24 mouse cellular contexts compared by ENCODE assay signal in the genomic region with DNA sequence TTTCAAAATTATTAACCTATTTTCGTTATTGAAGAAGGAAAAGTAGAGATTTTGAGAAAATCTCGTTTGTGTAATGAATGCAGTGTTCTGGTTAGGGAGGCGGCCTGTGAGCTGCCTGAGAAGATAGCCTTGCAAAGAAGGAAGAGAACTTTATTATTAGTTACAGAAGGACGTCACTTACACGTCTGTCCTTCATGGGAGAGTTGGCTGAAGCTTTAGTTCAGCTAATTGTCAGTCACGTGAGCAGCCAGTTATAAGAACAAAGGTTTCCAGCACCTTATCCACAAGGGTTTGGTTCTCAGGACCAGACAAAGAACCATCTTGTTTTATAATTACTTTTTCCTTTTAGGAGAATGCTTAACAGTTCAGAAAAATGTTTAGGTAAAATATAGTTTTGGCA.
"Had no signal": no experiment of that assay in that cellular context is flagged by ENCODE, and none has a peak within 500 bp of the region (broad histone marks: within the 10 kb centered on the region; RNA-seq: fewer than 3 reads in every experiment).

No protein-coding gene starts in this region.

- H3K4me1 ChIP-seq: kidney, embryonic 15.5 days; limb, embryonic 12.5 days; midbrain, embryonic 12.5 days; midbrain, embryonic 15.5 days; neural tube, embryonic 12.5 days; neural tube, embryonic 15.5 days had no signal

- H3K36me3 ChIP-seq: midbrain, embryonic 15.5 days; neural tube, embryonic 12.5 days had no signal

- ATAC-seq: liver, postnatal 0 days; lung, postnatal 0 days; midbrain, embryonic 15.5 days had no signal

- H3K4me3 ChIP-seq: kidney, embryonic 15.5 days; limb, embryonic 12.5 days; limb, embryonic 15.5 days; midbrain, embryonic 12.5 days; midbrain, embryonic 15.5 days; neural tube, embryonic 12.5 days; neural tube, embryonic 15.5 days had no signal

- H3K27me3 ChIP-seq: kidney, embryonic 15.5 days; limb, embryonic 12.5 days; limb, embryonic 15.5 days; midbrain, embryonic 12.5 days; midbrain, embryonic 15.5 days; neural tube, embryonic 12.5 days; neural tube, embryonic 15.5 days had no signal

- H3K4me2 ChIP-seq: kidney, embryonic 15.5 days; limb, embryonic 12.5 days; limb, embryonic 15.5 days; liver, embryonic 11.5 days; lung, embryonic 14.5 days; midbrain, embryonic 12.5 days; midbrain, embryonic 15.5 days; neural tube, embryonic 12.5 days; neural tube, embryonic 15.5 days had no signal

- H3K9ac ChIP-seq: kidney, embryonic 15.5 days; limb, embryonic 12.5 days; limb, embryonic 15.5 days; liver, embryonic 14.5 days; liver, postnatal 0 days; lung, embryonic 14.5 days; midbrain, embryonic 12.5 days; midbrain, embryonic 15.5 days; neural tube, embryonic 12.5 days; neural tube, embryonic 15.5 days had no signal

- DNase-seq: kidney, postnatal 10 days; kidney, postnatal 36 days; layer of hippocampus, adult 9-11 months; left cerebral cortex, postnatal 4 days; liver, postnatal 0 days; lung, embryonic 14.5 days; right cerebral cortex, adult 18-20 months; right cerebral cortex, postnatal 14 days; right cerebral cortex, postnatal 4 days; thymus, adult 2 months; thymus, postnatal 14 days; thymus, postnatal 4 days had no signal

- H3K9me3 ChIP-seq: kidney, embryonic 15.5 days; limb, embryonic 12.5 days; limb, embryonic 15.5 days; midbrain, embryonic 12.5 days; midbrain, embryonic 15.5 days; neural tube, embryonic 12.5 days; neural tube, embryonic 15.5 days had no signal

- H3K27ac ChIP-seq: kidney, embryonic 15.5 days; limb, embryonic 12.5 days; limb, embryonic 15.5 days; liver, embryonic 14.5 days; macrophage; midbrain, embryonic 12.5 days; midbrain, embryonic 15.5 days; neural tube, embryonic 12.5 days; neural tube, embryonic 15.5 days; stomach, postnatal 0 days had no signal
